Mouse (Mus musculus) forebrain, embryonic 11.5 days (tissue): ENCODE data around the gene Efcab12. TPM values are rescaled to one million over a fixed set of nuclear protein-coding genes. Genes with fewer than 3 reads are reported as not detected.

Experiments used
- ATAC-seq: fragments of 200-750 bp; cut with Nextera tagmentation; replicated peaks from 2 replicates; pipeline ENCODE4 v1.8.0; 2017; ENCODE audit warnings: moderate TSS enrichment; ENCODE audit not compliant: low FRiP score
- DNase-seq: peaks from one replicate; pipeline ENCODE4 v3.0.0-alpha.2; 2017; ENCODE audit warnings: low spot score
- H3K27ac ChIP-seq: fragments of 300-500 bp; sonication (generic); 2 replicates; pipeline ENCODE4 v1.5.1; 2014; ENCODE audit warnings: low read depth, low read length
- H3K27me3 ChIP-seq: fragments of 300-500 bp; sonication (generic); 2 replicates; pipeline ENCODE4 v1.6.1; 2014; ENCODE audit warnings: mild to moderate bottlenecking, low read length, mixed read lengths; ENCODE audit not compliant: control insufficient read depth, insufficient read depth
- H3K36me3 ChIP-seq: fragments of 300-500 bp; sonication (generic); 2 replicates; pipeline ENCODE4 v1.6.1; 2014; ENCODE audit warnings: mild to moderate bottlenecking, low read length, moderate library complexity, mixed read lengths; ENCODE audit not compliant: control insufficient read depth, insufficient read depth
- H3K4me1 ChIP-seq: fragments of 300-500 bp; sonication (generic); replicated peaks from 2 replicates; pipeline ENCODE4 v1.6.1; 2014; ENCODE audit warnings: low read length, mixed read lengths; ENCODE audit not compliant: control insufficient read depth, insufficient read depth
- H3K4me2 ChIP-seq: fragments of 300-500 bp; sonication (generic); 2 replicates; pipeline ENCODE4 v1.6.1; 2014; ENCODE audit warnings: low read depth, mild to moderate bottlenecking, low read length, moderate library complexity, mixed read lengths; ENCODE audit not compliant: severe bottlenecking
- H3K4me3 ChIP-seq: fragments of 300-500 bp; sonication (generic); 2 replicates; pipeline ENCODE4 v1.5.1; 2014; ENCODE audit warnings: low read depth, low read length
- H3K9ac ChIP-seq: fragments of 300-500 bp; sonication (generic); 2 replicates; pipeline ENCODE4 v1.6.1; 2014; ENCODE audit warnings: low read length
- H3K9me3 ChIP-seq: fragments of 300-500 bp; sonication (generic); 2 replicates; pipeline ENCODE4 v1.6.1; 2016; ENCODE audit warnings: low read length, mixed read lengths; ENCODE audit not compliant: control insufficient read depth
- WGBS: fragments of 180-500 bp; shearing (Covaris S2); extraction: QIAGEN DNeasy Blood & Tissue Kit; methylation state at CpG from one replicate; pipeline ENCODE4 v1.1.7; 2014; 5-methylcytosine and 5-hydroxymethylcytosine counted together
- polyA plus RNA-seq: library from polyadenylated mRNA; unstranded; fragments of >200 nt; fragmentation: Nextera tagmentation; extraction: Ambion mirVana; gene quantifications from 2 replicates; pipeline ENCODE4 v1.2.1, GENCODE M21; 2014

Gene Efcab12
- polyA plus RNA-seq, 1 experiment from 2014 or later: 2.1 TPM

DNA sequence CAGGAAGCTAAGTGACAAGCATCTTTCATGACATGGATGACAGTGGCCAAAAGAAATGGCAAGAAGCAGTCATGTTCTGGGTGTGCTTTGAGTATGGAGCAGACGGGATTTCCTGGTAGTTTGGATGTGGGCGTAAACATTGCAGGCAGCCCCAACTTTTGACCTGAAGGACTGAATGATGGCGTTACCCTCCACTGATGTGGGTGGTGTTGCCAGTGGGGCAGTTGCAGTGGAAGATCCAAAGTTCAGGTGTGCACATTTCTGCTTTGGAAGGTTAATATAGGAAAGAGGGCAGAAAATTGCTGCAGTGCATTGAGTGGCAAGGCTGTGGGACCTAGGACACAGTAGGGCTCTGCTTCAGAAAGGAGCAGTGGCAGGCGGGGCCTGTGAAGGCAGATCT lies 27.0 kb upstream of the Efcab12 start:
- H3K36me3 ChIP-seq: no peaks in the 10 kb centered on the region
- DNase-seq (no peak), ATAC-seq (no peak)
- no peaks in the 10 kb centered on the region for H3K27me3 ChIP-seq
- no peaks in the 10 kb centered on the region for H3K4me1 ChIP-seq
- no peak overlapping the region for H3K4me3 ChIP-seq
- no peak overlapping the region for H3K4me2 ChIP-seq
- WGBS: 91% methylated on average over 4 of the region's 4 CpGs
- H3K9me3 ChIP-seq: no peaks in the 10 kb centered on the region
- H3K27ac ChIP-seq: no peak overlapping the region
- no peak overlapping the region for H3K9ac ChIP-seq

DNA sequence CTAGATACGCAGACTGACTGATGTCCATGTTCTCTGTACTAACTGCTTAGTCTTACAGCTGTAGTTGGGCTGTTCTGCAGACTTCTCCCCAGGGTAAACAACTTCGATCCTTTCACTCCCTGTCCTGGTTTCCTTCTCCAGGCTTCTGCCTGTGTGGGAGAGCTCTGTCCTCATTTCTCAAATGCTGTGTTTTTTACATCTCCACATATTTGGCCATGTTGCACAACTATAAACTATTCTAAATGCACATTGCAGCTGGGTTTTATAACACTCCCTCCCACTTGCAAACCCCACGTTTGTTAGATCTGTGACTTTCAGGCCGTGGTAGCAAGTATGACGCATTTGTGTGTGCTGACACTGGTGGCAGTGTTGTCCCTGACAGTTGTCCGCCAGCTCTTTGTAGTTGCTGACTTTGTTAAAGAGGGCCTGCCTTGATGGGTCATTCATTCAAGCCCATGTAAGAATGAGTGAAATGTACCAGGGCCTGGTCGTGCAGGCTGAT lies 25.2 kb upstream of the Efcab12 start:
- Histone ChIP-seq H3K4me1 (no peaks in the 10 kb centered on the region), H3K4me3 (no peak overlapping the region), H3K9ac (no peak overlapping the region), H3K27me3 (no peaks in the 10 kb centered on the region), H3K27ac (no peak overlapping the region), H3K36me3 (no peaks in the 10 kb centered on the region), H3K4me2 (no peak overlapping the region), H3K9me3 (no peaks in the 10 kb centered on the region)
- no peak for DNase-seq
- WGBS: 73% methylated on average over 7 of the region's 7 CpGs
- no peak for ATAC-seq

GRCm38 (mm10) chr6:115860027-115860556 lies 21.9 kb upstream of the Efcab12 start:
- Histone ChIP-seq H3K36me3 (no peaks in the 10 kb centered on the region; the same call in 1 of the 2 replicates), H3K27me3 (no peaks in the 10 kb centered on the region), H3K27ac (no peak overlapping the region), H3K4me2 (no peak overlapping the region), H3K4me3 (no peak overlapping the region), H3K4me1 (no peaks in the 10 kb centered on the region; the same call in 1 of the 2 replicates), H3K9me3 (no peaks in the 10 kb centered on the region), H3K9ac (no peak overlapping the region)
- DNase-seq (no peak), ATAC-seq (no peak)
- WGBS: 89% methylated on average over 7 of the region's 7 CpGs

DNA sequence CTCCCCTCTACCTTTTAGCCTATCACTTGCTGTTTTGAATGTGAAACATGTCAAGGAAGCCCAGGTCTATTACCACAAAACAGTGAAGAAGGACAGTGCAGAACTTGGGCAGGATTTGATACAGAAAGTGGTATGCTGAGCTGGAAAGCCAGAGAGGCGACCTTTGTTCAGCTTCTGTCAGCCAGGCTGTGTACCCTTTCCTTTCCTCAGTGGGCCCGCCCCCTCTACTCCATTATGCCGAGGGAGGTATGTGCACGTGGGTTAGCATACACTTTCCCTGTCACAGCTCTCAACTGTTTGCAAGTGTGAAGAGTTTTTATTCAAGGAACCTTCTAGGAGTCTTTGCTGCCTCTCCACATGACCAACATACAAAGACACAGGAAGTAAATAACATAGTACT lies 21.0 kb upstream of the Efcab12 start:
- Histone ChIP-seq H3K4me2 (no peak overlapping the region), H3K36me3 (no peaks in the 10 kb centered on the region; the same call in 1 of the 2 replicates), H3K4me1 (no peaks in the 10 kb centered on the region; the same call in 1 of the 2 replicates), H3K9ac (no peak overlapping the region), H3K27me3 (no peaks in the 10 kb centered on the region), H3K9me3 (no peaks in the 10 kb centered on the region), H3K27ac (no peak overlapping the region), H3K4me3 (no peak overlapping the region)
- ATAC-seq: no peak
- DNase-seq: no peak
- 55% methylated on average over 4 of the region's 4 CpGs for WGBS

DNA sequence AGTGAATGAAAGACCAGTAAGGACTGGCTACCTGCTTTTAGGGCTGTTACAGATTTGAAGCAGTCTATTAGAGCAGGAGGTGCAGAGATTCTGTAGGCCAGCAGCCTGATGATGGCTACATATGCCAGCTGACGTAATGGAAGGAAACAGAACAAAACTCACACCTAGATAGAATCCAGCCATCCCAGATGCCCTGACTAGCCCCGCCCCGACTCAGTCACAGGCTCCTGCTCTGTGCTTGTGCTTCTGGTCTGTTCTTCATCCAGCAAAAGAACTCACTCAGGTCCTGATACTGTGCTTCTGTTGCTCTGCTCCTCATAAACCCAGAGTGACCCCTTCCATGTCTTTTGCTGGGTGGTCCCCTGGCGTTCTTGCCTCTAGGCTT lies 18.1 kb upstream of the Efcab12 start:
- Histone ChIP-seq H3K9me3 (no peaks in the 10 kb centered on the region), H3K9ac (no peak overlapping the region), H3K4me1 (peaks cover 5% of the 10 kb centered on the region; the same call in 1 of the 2 replicates), H3K4me2 (no peak overlapping the region), H3K27me3 (no peaks in the 10 kb centered on the region), H3K27ac (no peak overlapping the region), H3K4me3 (no peak overlapping the region), H3K36me3 (no peaks in the 10 kb centered on the region; the same call in 1 of the 2 replicates)
- DNase-seq: no peak
- no peak for ATAC-seq
- 96% methylated on average over 4 of the region's 4 CpGs for WGBS

GRCm38 (mm10) chr6:115855733-115856360 lies 17.6 kb upstream of the Efcab12 start:
- H3K4me3 ChIP-seq: no peak overlapping the region
- DNase-seq (no peak), ATAC-seq (no peak)
- no peak overlapping the region for H3K9ac ChIP-seq
- H3K27me3 ChIP-seq: no peaks in the 10 kb centered on the region
- no peaks in the 10 kb centered on the region for H3K9me3 ChIP-seq
- H3K4me1 ChIP-seq: peaks cover 5% of the 10 kb centered on the region; the same call in 1 of the 2 replicates
- H3K27ac ChIP-seq: no peak overlapping the region
- H3K4me2 ChIP-seq: no peak overlapping the region
- no peaks in the 10 kb centered on the region; the same call in 1 of the 2 replicates for H3K36me3 ChIP-seq
- 90% methylated on average over 3 of the region's 3 CpGs for WGBS

GRCm38 (mm10) chr6:115854432-115854831 lies 16.2 kb upstream of the Efcab12 start:
- Histone ChIP-seq H3K4me3 (no peak overlapping the region), H3K4me1 (peaks cover 5% of the 10 kb centered on the region; the same call in 1 of the 2 replicates), H3K36me3 (no peaks in the 10 kb centered on the region; the same call in 1 of the 2 replicates), H3K9me3 (no peaks in the 10 kb centered on the region), H3K9ac (no peak overlapping the region), H3K27ac (no peak overlapping the region), H3K27me3 (no peaks in the 10 kb centered on the region), H3K4me2 (no peak overlapping the region)
- ATAC-seq (no peak), DNase-seq (no peak)
- WGBS: 64% methylated on average over 2 of the region's 2 CpGs

GRCm38 (mm10) chr6:115853985-115854384 lies 15.8 kb upstream of the Efcab12 start:
- 0 out of 2 replicates have a peak, but pooled peaks have one; percentile 0 for ATAC-seq
- Histone ChIP-seq H3K4me1 (peaks cover 5% of the 10 kb centered on the region; the same call in 1 of the 2 replicates), H3K9me3 (no peaks in the 10 kb centered on the region), H3K27ac (peak overlapping the region; percentile 90), H3K4me2 (peak overlapping the region; percentile 56), H3K4me3 (peak overlapping the region; percentile 59), H3K9ac (peak overlapping the region; percentile 71), H3K27me3 (no peaks in the 10 kb centered on the region), H3K36me3 (no peaks in the 10 kb centered on the region; the same call in 1 of the 2 replicates)
- DNase-seq: no peak
- WGBS: 40% methylated on average over 7 of the region's 7 CpGs
